Mouse (Mus musculus): ENCODE measurements around the gene Idh3g. TPM values are rescaled to one million over a fixed set of nuclear protein-coding genes. Genes with fewer than 3 reads are reported as not detected.
"Not testable (repeated sequence)": the region's sequence is repeated elsewhere in the genome, so short reads cannot be mapped to it uniquely, and the experiment has no call there.

The Idh3g gene
- polyA plus RNA-seq, 1 experiment from 2014 or later, result 279 TPM

GRCm38 (mm10) chrX:73756334-73757140, 30.2 kb downstream of the Idh3g start, which contains the start of gene Plxnb3:
Gene Plxnb3, plus strand, starts transcription at chrX:73757090.
- Histone ChIP-seq H3K4me1 (replicated peaks) (peaks cover 8% of the 10 kb centered on the region; the same call in 1 of the 2 replicates), H3K36me3 (no peaks in the 10 kb centered on the region)
- 61% methylated on average over 5 of the region's 5 CpGs for WGBS

GRCm38 (mm10) chrX:73748977-73749376, 37.7 kb downstream of the Idh3g start:
- Histone ChIP-seq H3K36me3 (no peaks in the 10 kb centered on the region), H3K27me3 (replicated peaks) (0 out of 2 replicates have a peak, but pooled peaks cover 1% of the 10 kb centered on the region), H3K9ac (no peak overlapping the region), H3K4me1 (replicated peaks) (no peaks in the 10 kb centered on the region), H3K4me2 (no peak overlapping the region), H3K27ac (ENCODE audit: poor library complexity, severe bottlenecking) (no peak overlapping the region), H3K9me3 (replicated peaks) (no peaks in the 10 kb centered on the region), H3K4me3 (no peak overlapping the region)
- no peak for ATAC-seq (ENCODE audit: insufficient number of reproducible peaks, low FRiP score)
- 93% methylated on average over 1 of the region's 1 CpGs for WGBS

More at GRCm38 (mm10) chrX:73756334-73757140, 30.2 kb downstream of the Idh3g start, which contains the start of gene Plxnb3:
- Histone ChIP-seq H3K4me3 (no peak within 1 kb of the TSS), H3K9me3 (replicated peaks) (no peaks in the 10 kb centered on the region), H3K4me2 (no peak within 1 kb of the TSS), H3K27me3 (replicated peaks) (peaks cover 22% of the 10 kb centered on the region; the same call in 1 of the 2 replicates), H3K9ac (no peak within 1 kb of the TSS), H3K27ac (ENCODE audit: poor library complexity, severe bottlenecking) (no peak within 1 kb of the TSS)
- no peak for ATAC-seq (ENCODE audit: insufficient number of reproducible peaks, low FRiP score)

- no peak overlapping the region for H3K4me3 ChIP-seq
- H3K4me1 ChIP-seq (replicated peaks), result no peaks in the 10 kb centered on the region
- no peak overlapping the region for H3K9ac ChIP-seq
- H3K27me3 ChIP-seq (replicated peaks), result no peaks in the 10 kb centered on the region
- no peak for ATAC-seq (ENCODE audit: insufficient number of reproducible peaks, low FRiP score)
- no peaks in the 10 kb centered on the region for H3K9me3 ChIP-seq (replicated peaks)
- WGBS, result 64% methylated on average over 1 of the region's 1 CpGs
- H3K36me3 ChIP-seq, result no peaks in the 10 kb centered on the region
- H3K27ac ChIP-seq (ENCODE audit: poor library complexity, severe bottlenecking), result no peak overlapping the region
- H3K4me2 ChIP-seq, result no peak overlapping the region
Measured at GRCm38 (mm10) chrX:73744774-73745481, 41.8 kb downstream of the Idh3g start.

- 87% methylated on average over 7 of the region's 7 CpGs for whole genome bisulfite sequencing
- H3K4me1 ChIP-seq (replicated peaks); H3K9me3 ChIP-seq (replicated peaks); H3K4me3 ChIP-seq; H3K27ac ChIP-seq (ENCODE audit: poor library complexity, severe bottlenecking); ATAC-seq (ENCODE audit: insufficient number of reproducible peaks, low FRiP score); H3K27me3 ChIP-seq (replicated peaks); H3K4me2 ChIP-seq; H3K36me3 ChIP-seq; H3K9ac ChIP-seq: not testable (repeated sequence)
Measured at GRCm38 (mm10) chrX:73739841-73740240, 46.9 kb downstream of the Idh3g start.

GRCm38 (mm10) chrX:73739151-73739550, 47.5 kb downstream of the Idh3g start:
- Histone ChIP-seq H3K9ac (no peak overlapping the region), H3K4me3 (no peak overlapping the region), H3K36me3 (peaks cover 4% of the 10 kb centered on the region), H3K4me1 (replicated peaks) (no peaks in the 10 kb centered on the region), H3K27me3 (replicated peaks) (0 out of 2 replicates have a peak, but pooled peaks cover 4% of the 10 kb centered on the region), H3K9me3 (replicated peaks) (no peaks in the 10 kb centered on the region), H3K4me2 (no peak overlapping the region), H3K27ac (ENCODE audit: poor library complexity, severe bottlenecking) (no peak overlapping the region)
- WGBS, result 62% methylated on average over 5 of the region's 5 CpGs
- no peak for ATAC-seq (ENCODE audit: insufficient number of reproducible peaks, low FRiP score)

GRCm38 (mm10) chrX:73738155-73738554, 48.5 kb downstream of the Idh3g start:
- Histone ChIP-seq H3K9me3 (replicated peaks) (no peaks in the 10 kb centered on the region), H3K9ac (no peak overlapping the region), H3K4me1 (replicated peaks) (no peaks in the 10 kb centered on the region), H3K4me2 (no peak overlapping the region), H3K27me3 (replicated peaks) (peaks cover 4% of the 10 kb centered on the region; the same call in 1 of the 2 replicates), H3K27ac (ENCODE audit: poor library complexity, severe bottlenecking) (no peak overlapping the region), H3K36me3 (peaks cover 4% of the 10 kb centered on the region), H3K4me3 (no peak overlapping the region)
- 67% methylated on average over 1 of the region's 1 CpGs for WGBS
- ATAC-seq (ENCODE audit: insufficient number of reproducible peaks, low FRiP score), result no peak

- H3K4me3 ChIP-seq, result no peak overlapping the region
- peaks cover 19% of the 10 kb centered on the region for H3K36me3 ChIP-seq
- H3K9me3 ChIP-seq (replicated peaks), result no peaks in the 10 kb centered on the region
- H3K4me2 ChIP-seq, result no peak overlapping the region
- WGBS, result 32% methylated on average over 1 of the region's 1 CpGs
- H3K4me1 ChIP-seq (replicated peaks), result no peaks in the 10 kb centered on the region
- no peak overlapping the region for H3K27ac ChIP-seq (ENCODE audit: poor library complexity, severe bottlenecking)
- ATAC-seq (ENCODE audit: insufficient number of reproducible peaks, low FRiP score), result no peak
- H3K27me3 ChIP-seq (replicated peaks), result no peaks in the 10 kb centered on the region; the same call in 1 of the 2 replicates
- no peak overlapping the region for H3K9ac ChIP-seq
Measured at GRCm38 (mm10) chrX:73730908-73731307, 55.8 kb downstream of the Idh3g start.

Other genes with a start within 250 kb of the Idh3g start
- gene Dusp9, start 147.5 kb downstream of the Idh3g start, polyA plus RNA-seq (2016; fragmentation: Nextera tagmentation; extraction: Ambion mirVana), result 9.8 and 10.3 TPM in 2 replicates
- gene Pnck, start 126.8 kb downstream of the Idh3g start, polyA plus RNA-seq (2016; fragmentation: Nextera tagmentation; extraction: Ambion mirVana), result 10.7 and 11.0 TPM in 2 replicates
- 8.8 and 9.8 TPM in 2 replicates for gene Slc6a8, start 113.7 kb downstream of the Idh3g start, polyA plus RNA-seq (2016; fragmentation: Nextera tagmentation; extraction: Ambion mirVana)
- 154 and 176 TPM in 2 replicates for gene Bcap31, start 70.7 kb downstream of the Idh3g start, polyA plus RNA-seq (2016; fragmentation: Nextera tagmentation; extraction: Ambion mirVana)
- gene Abcd1, start 70.3 kb downstream of the Idh3g start, polyA plus RNA-seq (2016; fragmentation: Nextera tagmentation; extraction: Ambion mirVana), result 12.2 and 12.6 TPM in 2 replicates
- 0.43 and 0.62 TPM in 2 replicates for gene Plxnb3, start 29.8 kb downstream of the Idh3g start, polyA plus RNA-seq (2016; fragmentation: Nextera tagmentation; extraction: Ambion mirVana)
- 72.5 and 75.2 TPM in 2 replicates for gene Srpk3, start 12.5 kb downstream of the Idh3g start, polyA plus RNA-seq (2016; fragmentation: Nextera tagmentation; extraction: Ambion mirVana)
- gene Ssr4, start 131 bp upstream of the Idh3g start, polyA plus RNA-seq (2016; fragmentation: Nextera tagmentation; extraction: Ambion mirVana), result 144 and 145 TPM in 2 replicates
- gene Pdzd4, start 38.1 kb upstream of the Idh3g start, polyA plus RNA-seq (2016; fragmentation: Nextera tagmentation; extraction: Ambion mirVana), result 0.42 and 0.54 TPM in 2 replicates
- gene Avpr2, start 105.2 kb upstream of the Idh3g start, polyA plus RNA-seq (2016; fragmentation: Nextera tagmentation; extraction: Ambion mirVana), result not detected in 2 replicates
- 0.58 and 0.73 TPM in 2 replicates for gene L1cam, start 109.2 kb upstream of the Idh3g start, polyA plus RNA-seq (2016; fragmentation: Nextera tagmentation; extraction: Ambion mirVana)
- gene Arhgap4, start 135.0 kb upstream of the Idh3g start, polyA plus RNA-seq (2016; fragmentation: Nextera tagmentation; extraction: Ambion mirVana), result 1.4 and 1.9 TPM in 2 replicates
- 77.6 and 87.2 TPM in 2 replicates for gene Naa10, start 135.0 kb upstream of the Idh3g start, polyA plus RNA-seq (2016; fragmentation: Nextera tagmentation; extraction: Ambion mirVana)
- 50.2 and 50.8 TPM in 2 replicates for gene Renbp, start 144.0 kb upstream of the Idh3g start, polyA plus RNA-seq (2016; fragmentation: Nextera tagmentation; extraction: Ambion mirVana)
- gene Hcfc1, start 179.5 kb upstream of the Idh3g start, polyA plus RNA-seq (2016; fragmentation: Nextera tagmentation; extraction: Ambion mirVana), result 41.3 and 47.3 TPM in 2 replicates
- 55.6 and 58.4 TPM in 2 replicates for gene Irak1, start 237.0 kb upstream of the Idh3g start, polyA plus RNA-seq (2016; fragmentation: Nextera tagmentation; extraction: Ambion mirVana)